Mouse (Mus musculus): ENCODE results near the gene Hist1h4h. TPM values are rescaled to one million over a fixed set of nuclear protein-coding genes. Genes with fewer than 3 reads are reported as not detected.

The Hist1h4h gene
- polyA plus RNA-seq, 1 experiment from 2014 or later, result 5.2 TPM

GRCm38 (mm10) chr13:23576351-23576881 lies 45.6 kb downstream of the Hist1h4h start:
- H3K4me2 ChIP-seq, result peak overlapping the region; percentile 74
- peak overlapping the region; percentile 48 for H3K4me3 ChIP-seq
- ATAC-seq, result no peak
- peak overlapping the region; percentile 91 for H3K27ac ChIP-seq
- 2% methylated on average over 7 of the region's 7 CpGs for WGBS
- H3K9ac ChIP-seq, result peak overlapping the region; percentile 82
- H3K4me1 ChIP-seq, result peaks cover 32% of the 10 kb centered on the region
- H3K27me3 ChIP-seq, result no peaks in the 10 kb centered on the region
- H3K36me3 ChIP-seq (ENCODE audit: poor library complexity, severe bottlenecking), result no peaks in the 10 kb centered on the region
- H3K9me3 ChIP-seq (replicated peaks), result no peaks in the 10 kb centered on the region

- H3K4me1 ChIP-seq, result peaks cover 35% of the 10 kb centered on the region
- peak overlapping the region; percentile 82 for H3K9ac ChIP-seq
Measured at GRCm38 (mm10) chr13:23576906-23577639, 46.2 kb downstream of the Hist1h4h start.

GRCm38 (mm10) chr13:23577835-23578234 lies 47.0 kb downstream of the Hist1h4h start:
- Histone ChIP-seq H3K4me3 (no peak overlapping the region), H3K27me3 (no peaks in the 10 kb centered on the region), H3K36me3 (ENCODE audit: poor library complexity, severe bottlenecking) (no peaks in the 10 kb centered on the region), H3K4me1 (peaks cover 35% of the 10 kb centered on the region), H3K9ac (no peak overlapping the region), H3K27ac (peak overlapping the region; percentile 25; the same call in 1 of the 2 replicates), H3K9me3 (replicated peaks) (no peaks in the 10 kb centered on the region), H3K4me2 (no peak overlapping the region)
- 88% methylated on average over 1 of the region's 1 CpGs for WGBS
- no peak for ATAC-seq

More at GRCm38 (mm10) chr13:23576906-23577639, 46.2 kb downstream of the Hist1h4h start:
- Histone ChIP-seq H3K36me3 (ENCODE audit: poor library complexity, severe bottlenecking) (no peaks in the 10 kb centered on the region), H3K27me3 (no peaks in the 10 kb centered on the region), H3K27ac (peak overlapping the region; percentile 91), H3K4me3 (peak overlapping the region; percentile 48), H3K4me2 (peak overlapping the region; percentile 74), H3K9me3 (replicated peaks) (no peaks in the 10 kb centered on the region)
- 41% methylated on average over 6 of the region's 6 CpGs for WGBS
- ATAC-seq, result no peak

Small RNA genes within 50 kb of the gene (microRNA-seq; reads per million reads assigned to microRNA genes)
- gene Gm44297, result not detected
- not detected for gene Gm44359
- gene Gm44394, result not detected
- gene n-TStga1, result 1.1 reads per million

Other genes starting within 250 kb of the Hist1h4h start
- 61.4 and 61.8 TPM in 2 replicates for gene Zfp322a, start 161.8 kb upstream of the Hist1h4h start, polyA plus RNA-seq (2015; fragmentation: Nextera tagmentation; extraction: Ambion mirVana)
- 12.4 and 13.4 TPM in 2 replicates for gene Abt1, start 107.2 kb upstream of the Hist1h4h start, polyA plus RNA-seq (2015; fragmentation: Nextera tagmentation; extraction: Ambion mirVana)
- gene Btn1a1, start 65.1 kb upstream of the Hist1h4h start, polyA plus RNA-seq (2015; fragmentation: Nextera tagmentation; extraction: Ambion mirVana), result not detected in 2 replicates
- gene Btn2a2, start 42.2 kb upstream of the Hist1h4h start, polyA plus RNA-seq (2015; fragmentation: Nextera tagmentation; extraction: Ambion mirVana), result 0.08 and 0.21 TPM in 2 replicates
- gene Hist1h2af, start 2.9 kb downstream of the Hist1h4h start, polyA plus RNA-seq (2015; fragmentation: Nextera tagmentation; extraction: Ambion mirVana), result 9.5 and 10.0 TPM in 2 replicates
- gene Hist1h3g, start 4.4 kb downstream of the Hist1h4h start, polyA plus RNA-seq (2015; fragmentation: Nextera tagmentation; extraction: Ambion mirVana), result 10.0 and 11.6 TPM in 2 replicates
- gene Hist1h2bh, start 12.3 kb downstream of the Hist1h4h start, polyA plus RNA-seq (2015; fragmentation: Nextera tagmentation; extraction: Ambion mirVana), result 0.76 and 0.97 TPM in 2 replicates
- 1.2 and 1.3 TPM in 2 replicates for gene Hist1h3f, start 13.0 kb downstream of the Hist1h4h start, polyA plus RNA-seq (2015; fragmentation: Nextera tagmentation; extraction: Ambion mirVana)
- gene Hist1h4f, start 20.6 kb downstream of the Hist1h4h start, polyA plus RNA-seq (2015; fragmentation: Nextera tagmentation; extraction: Ambion mirVana), result 1.6 and 2.2 TPM in 2 replicates
- gene Hist1h1d, start 22.2 kb downstream of the Hist1h4h start, polyA plus RNA-seq (2015; fragmentation: Nextera tagmentation; extraction: Ambion mirVana), result 0.54 and 0.68 TPM in 2 replicates
- 4.6 and 6.9 TPM in 2 replicates for gene Hist1h3e, start 31.3 kb downstream of the Hist1h4h start, polyA plus RNA-seq (2015; fragmentation: Nextera tagmentation; extraction: Ambion mirVana)
- 120 and 139 TPM in 2 replicates for gene Hist1h2ae, start 40.2 kb downstream of the Hist1h4h start, polyA plus RNA-seq (2015; fragmentation: Nextera tagmentation; extraction: Ambion mirVana)
- 8.9 and 11.5 TPM in 2 replicates for gene Hist1h2bg, start 40.3 kb downstream of the Hist1h4h start, polyA plus RNA-seq (2015; fragmentation: Nextera tagmentation; extraction: Ambion mirVana)
- 10.3 and 11.2 TPM in 2 replicates for gene Hist1h2bf, start 43.1 kb downstream of the Hist1h4h start, polyA plus RNA-seq (2015; fragmentation: Nextera tagmentation; extraction: Ambion mirVana)
- gene Hist1h2ad, start 43.3 kb downstream of the Hist1h4h start, polyA plus RNA-seq (2015; fragmentation: Nextera tagmentation; extraction: Ambion mirVana), result 3.8 and 4.8 TPM in 2 replicates
- gene Hist1h3d, start 44.7 kb downstream of the Hist1h4h start, polyA plus RNA-seq (2015; fragmentation: Nextera tagmentation; extraction: Ambion mirVana), result 8.8 TPM in 2 replicates
- 160 and 172 TPM in 2 replicates for gene Hist1h4d, start 50.5 kb downstream of the Hist1h4h start, polyA plus RNA-seq (2015; fragmentation: Nextera tagmentation; extraction: Ambion mirVana)
- gene Hist1h2be, start 90.1 kb downstream of the Hist1h4h start, polyA plus RNA-seq (2015; fragmentation: Nextera tagmentation; extraction: Ambion mirVana), result 2.6 and 2.9 TPM in 2 replicates
- 25.7 and 29.7 TPM in 2 replicates for gene Hist1h1e, start 91.5 kb downstream of the Hist1h4h start, polyA plus RNA-seq (2015; fragmentation: Nextera tagmentation; extraction: Ambion mirVana)
- 1.0 and 1.3 TPM in 2 replicates for gene Hist1h2ac, start 152.9 kb downstream of the Hist1h4h start, polyA plus RNA-seq (2015; fragmentation: Nextera tagmentation; extraction: Ambion mirVana)
- gene Hist1h2bc, start 153.1 kb downstream of the Hist1h4h start, polyA plus RNA-seq (2015; fragmentation: Nextera tagmentation; extraction: Ambion mirVana), result 34.1 and 41.4 TPM in 2 replicates
- gene Hist1h1t, start 164.8 kb downstream of the Hist1h4h start, polyA plus RNA-seq (2015; fragmentation: Nextera tagmentation; extraction: Ambion mirVana), result not detected in 2 replicates
- gene Hist1h4c, start 167.4 kb downstream of the Hist1h4h start, polyA plus RNA-seq (2015; fragmentation: Nextera tagmentation; extraction: Ambion mirVana), result 6.5 and 7.9 TPM in 2 replicates
- gene Hfe, start 179.8 kb downstream of the Hist1h4h start, polyA plus RNA-seq (2015; fragmentation: Nextera tagmentation; extraction: Ambion mirVana), result 2.2 and 2.8 TPM in 2 replicates
- 17.8 and 20.5 TPM in 2 replicates for gene Hist1h1c, start 207.8 kb downstream of the Hist1h4h start, polyA plus RNA-seq (2015; fragmentation: Nextera tagmentation; extraction: Ambion mirVana)
- 8.8 and 10.8 TPM in 2 replicates for gene Hist1h3c, start 214.6 kb downstream of the Hist1h4h start, polyA plus RNA-seq (2015; fragmentation: Nextera tagmentation; extraction: Ambion mirVana)
- 3.0 and 5.5 TPM in 2 replicates for gene Hist1h2bb, start 215.7 kb downstream of the Hist1h4h start, polyA plus RNA-seq (2015; fragmentation: Nextera tagmentation; extraction: Ambion mirVana)
- 58.6 and 70.5 TPM in 2 replicates for gene Hist1h2ab, start 220.1 kb downstream of the Hist1h4h start, polyA plus RNA-seq (2015; fragmentation: Nextera tagmentation; extraction: Ambion mirVana)
- gene Hist1h3b, start 221.2 kb downstream of the Hist1h4h start, polyA plus RNA-seq (2015; fragmentation: Nextera tagmentation; extraction: Ambion mirVana), result 17.0 and 19.6 TPM in 2 replicates
- gene Hist1h4b, start 226.0 kb downstream of the Hist1h4h start, polyA plus RNA-seq (2015; fragmentation: Nextera tagmentation; extraction: Ambion mirVana), result 5.7 and 6.1 TPM in 2 replicates
- gene Hist1h4a, start 230.2 kb downstream of the Hist1h4h start, polyA plus RNA-seq (2015; fragmentation: Nextera tagmentation; extraction: Ambion mirVana), result 0.64 and 1.1 TPM in 2 replicates
- gene Hist1h3a, start 231.3 kb downstream of the Hist1h4h start, polyA plus RNA-seq (2015; fragmentation: Nextera tagmentation; extraction: Ambion mirVana), result 6.3 and 7.2 TPM in 2 replicates
- 4.6 and 6.0 TPM in 2 replicates for gene Hist1h1a, start 232.6 kb downstream of the Hist1h4h start, polyA plus RNA-seq (2015; fragmentation: Nextera tagmentation; extraction: Ambion mirVana)
- gene Trim38, start 238.9 kb downstream of the Hist1h4h start, polyA plus RNA-seq (2015; fragmentation: Nextera tagmentation; extraction: Ambion mirVana), result 0.08 TPM in 1 of 2 replicates, not detected in the other